Mouse (Mus musculus): ENCODE results near the gene Tmem91.

Tmem91 gene

GRCm38 (mm10) chr7:25626509-25627430 lies 48.2 kb downstream of the Tmem91 start, which contains the start of gene B3gnt8:
B3gnt8 (plus strand) TSS chr7:25626654.
- peak; percentile 83 to 88 for DNase-seq (ENCODE audit: low spot score in 2 of 2)

GRCm38 (mm10) chr7:25625594-25626250 lies 49.2 kb downstream of the Tmem91 start:
- no peak for DNase-seq (ENCODE audit: low spot score in 2 of 2)

GRCm38 (mm10) chr7:25624851-25625250 lies 50.1 kb downstream of the Tmem91 start:
- peak; percentile 64 to 66 for DNase-seq (ENCODE audit: low spot score in 2 of 2)

- no peak for DNase-seq (ENCODE audit: low spot score in 2 of 2)
Measured at GRCm38 (mm10) chr7:25623857-25624370, 51.1 kb downstream of the Tmem91 start.

GRCm38 (mm10) chr7:25620751-25621150 lies 54.2 kb downstream of the Tmem91 start:
- no peak for DNase-seq (ENCODE audit: low spot score in 2 of 2)

- DNase-seq (ENCODE audit: low spot score in 2 of 2) = no peak
Measured at GRCm38 (mm10) chr7:25620101-25620500, 54.9 kb downstream of the Tmem91 start.

- no peak for DNase-seq (ENCODE audit: low spot score in 2 of 2)
Measured at GRCm38 (mm10) chr7:25619722-25619991, 55.3 kb downstream of the Tmem91 start.

Data from heart, adult 9 months (tissue).